Mouse (Mus musculus) G1E-ER4 (cell line): Measurements from ENCODE around the gene Gbp5. TPM values are rescaled to one million over a fixed set of nuclear protein-coding genes. Genes with fewer than 3 reads are reported as not detected.

Experiments
- GATA1 ChIP-seq: IDR thresholded peaks from one replicate; pipeline ENCODE4 v1.8.0; 2012; ENCODE audit warnings: low read length, inconsistent platforms
- polyA plus RNA-seq: library from polyadenylated mRNA; stranded (reverse); fragments of >175 nt; gene quantifications from 2 replicates; pipeline ENCODE4 v1.2.3, GENCODE M21; 2012

Gene Gbp5
- not detected in 2 replicates for polyA plus RNA-seq

- no peak for TF ChIP-seq GATA1
Observed at GRCm38 (mm10) chr3:142493536-142494061, at the start of gene Gbp5. TSS of gene Gbp5 (plus strand) at chr3:142493978.

- TF ChIP-seq GATA1 = no peak
Observed at GRCm38 (mm10) chr3:142454198-142454597, 39.6 kb upstream of the Gbp5 start.

- no peak for TF ChIP-seq GATA1
Observed at GRCm38 (mm10) chr3:142459241-142459640, 34.5 kb upstream of the Gbp5 start.

DNA sequence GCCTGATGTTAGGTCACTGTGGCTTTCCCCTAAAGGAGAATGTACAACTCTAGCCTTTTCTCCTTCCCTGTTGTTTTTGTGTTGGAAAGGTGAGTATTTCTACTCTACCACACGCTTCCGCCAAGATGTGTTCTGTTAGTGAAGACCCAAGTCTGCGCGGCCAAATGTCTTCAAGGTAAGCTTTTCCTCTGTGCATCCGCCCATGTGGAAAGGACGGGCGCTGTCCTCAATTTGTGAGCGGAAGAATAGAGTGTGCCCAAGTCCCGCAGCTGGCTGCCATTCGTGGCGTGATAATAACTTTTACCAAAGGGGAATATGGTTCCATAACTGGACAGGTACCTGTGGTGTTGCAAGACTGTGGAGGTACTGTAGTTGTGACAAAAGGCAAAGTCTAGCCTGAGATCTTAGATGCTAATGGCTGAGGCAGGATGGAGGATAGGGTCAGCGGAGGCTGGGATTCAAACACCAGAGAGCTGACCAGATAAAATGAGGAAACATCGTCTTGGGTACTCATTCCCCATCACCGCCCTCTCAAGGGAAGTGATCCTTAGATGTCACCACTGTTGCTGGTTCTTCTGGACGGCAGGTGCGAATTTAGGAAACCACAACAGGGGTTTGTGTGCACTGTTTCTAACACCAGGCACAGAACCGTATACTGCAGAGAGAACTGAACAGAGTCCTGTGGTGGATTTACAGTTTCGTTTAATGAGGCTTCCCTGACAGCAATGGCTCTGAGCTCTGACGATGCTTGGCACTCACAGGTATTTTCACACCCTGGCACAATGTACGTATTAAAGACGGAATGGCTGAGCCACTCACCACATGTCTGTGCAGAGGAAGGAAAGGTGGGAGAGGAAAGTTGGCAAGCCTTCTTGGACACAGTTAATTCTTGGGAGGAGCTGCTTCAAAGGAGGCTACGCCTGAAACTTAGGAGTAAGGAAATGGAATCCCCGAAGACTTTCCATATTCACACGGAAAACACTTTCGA is 30.7 kb upstream of the Gbp5 start:
- TF ChIP-seq GATA1 = no peak

- no peak for TF ChIP-seq GATA1
Observed at GRCm38 (mm10) chr3:142474349-142474983, 19.3 kb upstream of the Gbp5 start.

DNA sequence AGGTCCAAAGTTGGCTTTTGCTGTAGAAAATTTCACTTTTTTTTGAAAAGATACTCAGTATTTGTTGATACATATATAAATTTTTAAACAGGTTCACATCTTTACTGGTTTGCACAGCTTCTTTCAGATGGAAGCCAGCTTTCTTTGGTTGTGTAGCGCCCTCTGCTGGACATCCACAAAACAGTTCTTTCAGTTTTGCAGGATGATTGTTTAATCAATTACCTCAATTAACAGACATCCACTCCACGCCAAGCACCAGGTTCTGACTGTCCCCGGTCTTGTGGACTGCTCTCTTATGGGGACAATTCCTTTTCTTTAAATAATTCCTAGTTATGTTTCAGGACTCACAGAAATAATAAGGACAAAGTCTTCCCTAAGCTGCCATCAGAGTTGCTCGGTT is 17.9 kb upstream of the Gbp5 start:
- TF ChIP-seq GATA1 = no peak

GRCm38 (mm10) chr3:142477866-142478265 is 15.9 kb upstream of the Gbp5 start:
- no peak for TF ChIP-seq GATA1

- TF ChIP-seq GATA1 = no peak
Observed at GRCm38 (mm10) chr3:142478360-142478759, 15.4 kb upstream of the Gbp5 start.

DNA sequence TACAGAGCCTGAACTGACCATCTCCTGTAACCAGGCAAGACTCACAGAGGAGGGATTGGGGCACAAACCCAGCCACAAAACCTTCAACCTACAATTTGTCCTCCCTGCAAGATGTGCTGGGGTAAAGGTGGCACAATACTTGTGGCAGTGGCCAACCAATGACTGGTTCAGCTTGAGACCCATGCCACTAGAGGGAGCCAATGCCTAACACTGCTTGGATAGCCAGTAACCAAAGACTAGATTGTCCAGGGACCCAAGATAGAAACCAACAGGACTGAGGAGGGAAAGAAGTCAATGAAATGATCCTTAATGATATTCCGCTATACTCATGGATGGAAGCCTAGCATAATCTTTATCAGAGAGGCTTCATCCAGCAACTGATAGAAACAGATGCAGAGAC is 3.3 kb upstream of the Gbp5 start:
- no peak for TF ChIP-seq GATA1

- no peak for TF ChIP-seq GATA1
Observed at GRCm38 (mm10) chr3:142495146-142495655, 1.4 kb downstream of the Gbp5 start.

- no peak for TF ChIP-seq GATA1
Observed at GRCm38 (mm10) chr3:142496113-142497101, 2.6 kb downstream of the Gbp5 start.

DNA sequence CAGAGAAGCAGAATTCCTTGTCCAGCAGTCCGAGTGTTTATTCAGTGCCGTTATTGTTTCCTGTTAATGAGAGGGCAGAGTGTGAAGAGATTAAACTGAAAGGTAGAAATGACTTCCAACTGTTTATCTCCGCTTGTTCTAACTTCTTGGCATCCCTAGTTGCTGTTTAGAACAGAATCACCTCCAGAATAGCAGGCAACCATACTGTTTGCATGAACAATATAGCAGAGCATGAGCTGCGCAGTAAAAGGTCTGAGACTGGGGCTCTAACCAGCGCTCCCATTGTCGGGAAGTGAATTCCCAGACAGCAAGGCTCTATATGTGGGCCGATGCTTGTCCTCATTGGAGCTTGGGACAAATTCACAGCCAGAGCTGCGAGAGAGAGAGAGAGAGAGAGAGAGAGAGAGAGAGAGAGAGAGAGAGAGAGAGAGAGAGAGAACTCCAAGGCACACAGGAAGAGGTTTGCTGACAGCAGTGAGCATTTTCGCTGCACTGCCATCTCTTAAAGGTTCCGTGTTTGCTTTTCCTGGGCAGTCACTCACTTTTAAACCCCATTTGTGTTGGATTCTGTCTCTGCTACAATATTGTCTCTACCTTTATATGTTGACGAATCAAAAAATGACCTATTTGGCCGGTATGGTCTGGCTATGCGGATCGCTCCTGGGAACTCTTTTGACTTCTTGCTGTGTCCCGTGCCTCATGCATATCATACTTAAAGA is 3.5 kb downstream of the Gbp5 start:
- TF ChIP-seq GATA1 = no peak

- TF ChIP-seq GATA1 = no peak
Observed at GRCm38 (mm10) chr3:142498941-142499340, 5.2 kb downstream of the Gbp5 start.

GRCm38 (mm10) chr3:142528116-142528515 is 34.3 kb downstream of the Gbp5 start:
- TF ChIP-seq GATA1 = no peak
